Mouse (Mus musculus): ENCODE measurements around the gene Mkln1. TPM values are rescaled to one million over a fixed set of nuclear protein-coding genes. Genes with fewer than 3 reads are reported as not detected.

The Mkln1 gene
- polyA plus RNA-seq, 1 experiment: 67.4 TPM

GRCm38 (mm10) chr6:31495122-31495731 is 96.7 kb downstream of the Mkln1 start:
- H3K36me3 ChIP-seq (ENCODE audit: control insufficient read depth, insufficient read depth): peaks cover 55% of the 10 kb centered on the region
- no peaks in the 10 kb centered on the region for H3K79me2 ChIP-seq (ENCODE audit: control insufficient read depth, insufficient read depth)
- no peaks in the 10 kb centered on the region for H3K27me3 ChIP-seq (ENCODE audit: control insufficient read depth, insufficient read depth, insufficient read length)
- H3ac ChIP-seq (ENCODE audit: control insufficient read depth, insufficient read length): no peak overlapping the region
- no peak overlapping the region for H3K4me3 ChIP-seq
- TF ChIP-seq CEBPB (IDR thresholded peaks at IDR 0.05; ENCODE audit: insufficient read depth, poor library complexity, severe bottlenecking): no peak
- TF ChIP-seq USF1 (IDR thresholded peaks at IDR 0.05; ENCODE audit: low read depth): no peak
- no peak for TF ChIP-seq REST (IDR thresholded peaks at IDR 0.05; ENCODE audit: insufficient read depth, insufficient read length)
- TF ChIP-seq MYOG (IDR thresholded peaks at IDR 0.05; ENCODE audit: control insufficient read depth in 1 of 3, insufficient read depth in 1 of 3, insufficient read length in 2 of 3, low read depth in 2 of 3): no peak
- no peak for TF ChIP-seq POLR2A (IDR thresholded peaks at IDR 0.05; ENCODE audit: insufficient read length, low read depth)
- TF ChIP-seq TCF3 (IDR thresholded peaks at IDR 0.05; ENCODE audit: insufficient read length, low read depth): no peak
- TF ChIP-seq MYOD1 (IDR thresholded peaks at IDR 0.05; ENCODE audit: control insufficient read depth in 1 of 3, insufficient read length in 2 of 3, low read depth in 2 of 3): no peak
- no peak for TF ChIP-seq E2F4 (IDR thresholded peaks at IDR 0.05; ENCODE audit: insufficient read depth)
- TF ChIP-seq POLR2AphosphoS2 (IDR thresholded peaks at IDR 0.05; ENCODE audit: insufficient read length, low read depth): no peak
- no peak for TF ChIP-seq SRF (IDR thresholded peaks at IDR 0.05; ENCODE audit: control insufficient read depth, insufficient read length, low read depth)
- TF ChIP-seq MAX (IDR thresholded peaks at IDR 0.05; ENCODE audit: low read depth): no peak
- TF ChIP-seq TCF12 (IDR thresholded peaks at IDR 0.05; ENCODE audit: insufficient read depth, poor library complexity, severe bottlenecking): no peak
- no peak overlapping the region for H3K4me2 ChIP-seq (ENCODE audit: low read depth)

- TF ChIP-seq MYOG (IDR thresholded peaks at IDR 0.05; ENCODE audit: control insufficient read depth in 1 of 3, insufficient read depth in 1 of 3, insufficient read length in 2 of 3, low read depth in 2 of 3): no peak
- TF ChIP-seq POLR2A (IDR thresholded peaks at IDR 0.05; ENCODE audit: insufficient read length, low read depth): no peak
- no peak for TF ChIP-seq MAX (IDR thresholded peaks at IDR 0.05; ENCODE audit: low read depth)
- TF ChIP-seq SRF (IDR thresholded peaks at IDR 0.05; ENCODE audit: control insufficient read depth, insufficient read length, low read depth): no peak
- no peak for TF ChIP-seq TCF3 (IDR thresholded peaks at IDR 0.05; ENCODE audit: insufficient read length, low read depth)
- TF ChIP-seq CEBPB (IDR thresholded peaks at IDR 0.05; ENCODE audit: insufficient read depth, poor library complexity, severe bottlenecking): no peak
- no peak overlapping the region for H3ac ChIP-seq (ENCODE audit: control insufficient read depth, insufficient read length)
- peaks cover 49% of the 10 kb centered on the region for H3K36me3 ChIP-seq (ENCODE audit: control insufficient read depth, insufficient read depth)
- H3K79me2 ChIP-seq (ENCODE audit: control insufficient read depth, insufficient read depth): no peaks in the 10 kb centered on the region
- no peaks in the 10 kb centered on the region for H3K27me3 ChIP-seq (ENCODE audit: control insufficient read depth, insufficient read depth, insufficient read length)
- H3K4me3 ChIP-seq: no peak overlapping the region
- no peak overlapping the region for H3K4me2 ChIP-seq (ENCODE audit: low read depth)
Measured at GRCm38 (mm10) chr6:31496227-31496626, 97.7 kb downstream of the Mkln1 start.

GRCm38 (mm10) chr6:31499836-31500235 is 101.3 kb downstream of the Mkln1 start:
- Histone ChIP-seq H3K79me2 (ENCODE audit: control insufficient read depth, insufficient read depth) (no peaks in the 10 kb centered on the region), H3K36me3 (ENCODE audit: control insufficient read depth, insufficient read depth) (peaks cover 38% of the 10 kb centered on the region), H3ac (ENCODE audit: control insufficient read depth, insufficient read length) (no peak overlapping the region), H3K27me3 (ENCODE audit: control insufficient read depth, insufficient read depth, insufficient read length) (no peaks in the 10 kb centered on the region), H3K4me3 (no peak overlapping the region), H3K4me2 (ENCODE audit: low read depth) (no peak overlapping the region)
- no peak for TF ChIP-seq REST (IDR thresholded peaks at IDR 0.05; ENCODE audit: insufficient read depth, insufficient read length)
- TF ChIP-seq TCF12 (IDR thresholded peaks at IDR 0.05; ENCODE audit: insufficient read depth, poor library complexity, severe bottlenecking): no peak
- no peak for TF ChIP-seq MYOD1 (IDR thresholded peaks at IDR 0.05; ENCODE audit: control insufficient read depth in 1 of 3, insufficient read length in 2 of 3, low read depth in 2 of 3)
- TF ChIP-seq POLR2AphosphoS2 (IDR thresholded peaks at IDR 0.05; ENCODE audit: insufficient read length, low read depth): no peak
- TF ChIP-seq SRF (IDR thresholded peaks at IDR 0.05; ENCODE audit: control insufficient read depth, insufficient read length, low read depth): no peak
- TF ChIP-seq USF1 (IDR thresholded peaks at IDR 0.05; ENCODE audit: low read depth): no peak
- no peak for TF ChIP-seq MAX (IDR thresholded peaks at IDR 0.05; ENCODE audit: low read depth)
- TF ChIP-seq CEBPB (IDR thresholded peaks at IDR 0.05; ENCODE audit: insufficient read depth, poor library complexity, severe bottlenecking): no peak
- TF ChIP-seq TCF3 (IDR thresholded peaks at IDR 0.05; ENCODE audit: insufficient read length, low read depth): no peak
- TF ChIP-seq POLR2A (IDR thresholded peaks at IDR 0.05; ENCODE audit: insufficient read length, low read depth): no peak
- no peak for TF ChIP-seq E2F4 (IDR thresholded peaks at IDR 0.05; ENCODE audit: insufficient read depth)
- no peak for TF ChIP-seq MYOG (IDR thresholded peaks at IDR 0.05; ENCODE audit: control insufficient read depth in 1 of 3, insufficient read depth in 1 of 3, insufficient read length in 2 of 3, low read depth in 2 of 3)

- no peak overlapping the region for H3K4me3 ChIP-seq
- no peaks in the 10 kb centered on the region for H3K79me2 ChIP-seq (ENCODE audit: control insufficient read depth, insufficient read depth)
- H3ac ChIP-seq (ENCODE audit: control insufficient read depth, insufficient read length): no peak overlapping the region
- no peak overlapping the region for H3K4me2 ChIP-seq (ENCODE audit: low read depth)
- no peaks in the 10 kb centered on the region for H3K27me3 ChIP-seq (ENCODE audit: control insufficient read depth, insufficient read depth, insufficient read length)
- peaks cover 38% of the 10 kb centered on the region for H3K36me3 ChIP-seq (ENCODE audit: control insufficient read depth, insufficient read depth)
- TF ChIP-seq USF1 (IDR thresholded peaks at IDR 0.05; ENCODE audit: low read depth) (no peak), MYOG (IDR thresholded peaks at IDR 0.05; ENCODE audit: control insufficient read depth in 1 of 3, insufficient read depth in 1 of 3, insufficient read length in 2 of 3, low read depth in 2 of 3) (no peak), TCF12 (IDR thresholded peaks at IDR 0.05; ENCODE audit: insufficient read depth, poor library complexity, severe bottlenecking) (no peak), REST (IDR thresholded peaks at IDR 0.05; ENCODE audit: insufficient read depth, insufficient read length) (no peak), CEBPB (IDR thresholded peaks at IDR 0.05; ENCODE audit: insufficient read depth, poor library complexity, severe bottlenecking) (no peak)
Measured at GRCm38 (mm10) chr6:31500260-31500659, 101.7 kb downstream of the Mkln1 start.

GRCm38 (mm10) chr6:31500691-31501090 is 102.2 kb downstream of the Mkln1 start:
- Histone ChIP-seq H3K27me3 (ENCODE audit: control insufficient read depth, insufficient read depth, insufficient read length) (no peaks in the 10 kb centered on the region), H3K4me2 (ENCODE audit: low read depth) (no peak overlapping the region), H3K36me3 (ENCODE audit: control insufficient read depth, insufficient read depth) (peaks cover 38% of the 10 kb centered on the region), H3K4me3 (no peak overlapping the region), H3ac (ENCODE audit: control insufficient read depth, insufficient read length) (no peak overlapping the region), H3K79me2 (ENCODE audit: control insufficient read depth, insufficient read depth) (no peaks in the 10 kb centered on the region)
- TF ChIP-seq POLR2AphosphoS2 (IDR thresholded peaks at IDR 0.05; ENCODE audit: insufficient read length, low read depth) (no peak), SRF (IDR thresholded peaks at IDR 0.05; ENCODE audit: control insufficient read depth, insufficient read length, low read depth) (no peak), CEBPB (IDR thresholded peaks at IDR 0.05; ENCODE audit: insufficient read depth, poor library complexity, severe bottlenecking) (no peak), TCF12 (IDR thresholded peaks at IDR 0.05; ENCODE audit: insufficient read depth, poor library complexity, severe bottlenecking) (no peak), E2F4 (IDR thresholded peaks at IDR 0.05; ENCODE audit: insufficient read depth) (no peak), MYOG (IDR thresholded peaks at IDR 0.05; ENCODE audit: control insufficient read depth in 1 of 3, insufficient read depth in 1 of 3, insufficient read length in 2 of 3, low read depth in 2 of 3) (no peak)
